19 mouse cellular contexts compared by ENCODE assay signal in genomic region chr6:112684065-112684464, GRCm38 (mm10). TPM values are rescaled to one million over a fixed set of nuclear protein-coding genes. Genes with fewer than 3 reads are reported as not detected.
DNase-seq lines count a peak whose midpoint lies in the region; ATAC-seq and TF ChIP-seq lines count a peak whose summit lies in the region.
"Had no signal": no experiment of that assay in that cellular context is flagged by ENCODE, and none has a peak within 500 bp of the region (broad histone marks: within the 10 kb centered on the region; RNA-seq: fewer than 3 reads in every experiment).

No protein-coding gene starts in this region.

- no peaks in the 10 kb centered on the region for H3K9me3 ChIP-seq in ES-E14 (ENCODE audit: control insufficient read depth, insufficient read depth, low read depth, low read length)
- no peaks in the 10 kb centered on the region for H3K9me3 ChIP-seq in liver, embryonic 11.5 days (ENCODE audit: control insufficient read depth, low read length)
- no peaks in the 10 kb centered on the region for H3K9me3 ChIP-seq in forebrain, embryonic 16.5 days (ENCODE audit: control insufficient read depth, low read length)
- H3K9me3 ChIP-seq: embryonic facial prominence, embryonic 12.5 days; limb, embryonic 12.5 days; lung, embryonic 15.5 days had no signal

- no peak overlapping the region for H3K4me3 ChIP-seq in ES-E14 (ENCODE audit: insufficient read depth in 1 of 2, low read depth in 1 of 2, low read length in 2 of 2, poor library complexity in 1 of 2, severe bottlenecking in 1 of 2)
- no peak overlapping the region for H3K4me3 ChIP-seq in liver, embryonic 11.5 days (ENCODE audit: low read depth, low read length)
- no peak overlapping the region for H3K4me3 ChIP-seq in forebrain, embryonic 16.5 days (replicated peaks; ENCODE audit: low read length)
- H3K4me3 ChIP-seq: embryonic facial prominence, embryonic 12.5 days; limb, embryonic 12.5 days; lung, embryonic 15.5 days had no signal

- H3K4me2 ChIP-seq in liver, embryonic 11.5 days, result no peak overlapping the region
- no peak overlapping the region for H3K4me2 ChIP-seq in forebrain, embryonic 16.5 days (ENCODE audit: low read length)
- H3K4me2 ChIP-seq: embryonic facial prominence, embryonic 12.5 days; limb, embryonic 12.5 days; lung, embryonic 15.5 days; midbrain, embryonic 11.5 days had no signal

- in situ Hi-C loops in ES-E14 (cut with MboI; ENCODE audit: low sequenced_read_pairs in 2 of 2, unreplicated experiment in 2 of 2), result no loop called here

- peaks cover 3 to 6% of the 10 kb centered on the region in 2 experiments; a peak in 3 of 4 replicates for H3K4me1 ChIP-seq in ES-E14 (ENCODE audit: control insufficient read depth in 2 of 2, insufficient read depth in 2 of 2, low read length in 2 of 2, poor library complexity in 1 of 2)
- 0 out of 2 replicates have a peak, but pooled peaks cover 2% of the 10 kb centered on the region for H3K4me1 ChIP-seq in liver, embryonic 11.5 days (replicated peaks; ENCODE audit: control insufficient read depth, insufficient read depth, low read length)
- no peaks in the 10 kb centered on the region for H3K4me1 ChIP-seq in forebrain, embryonic 16.5 days (replicated peaks; ENCODE audit: control insufficient read depth, insufficient read depth, low read length)
- H3K4me1 ChIP-seq: embryonic facial prominence, embryonic 12.5 days; limb, embryonic 12.5 days; lung, embryonic 15.5 days had no signal

- H3K27me3 ChIP-seq in liver, embryonic 11.5 days (replicated peaks; ENCODE audit: control insufficient read depth, insufficient read depth, low read length), result no peaks in the 10 kb centered on the region
- no peaks in the 10 kb centered on the region for H3K27me3 ChIP-seq in forebrain, embryonic 16.5 days (replicated peaks; ENCODE audit: control insufficient read depth, insufficient read depth, low read length)
- H3K27me3 ChIP-seq: embryonic facial prominence, embryonic 12.5 days; limb, embryonic 12.5 days; lung, embryonic 15.5 days had no signal

- ATAC-seq in liver, embryonic 11.5 days (replicated peaks; ENCODE audit: low FRiP score), result peak; percentile 62
- peak; percentile 37; the same call in 1 of the 2 replicates for ATAC-seq in megakaryocyte-erythroid progenitor cell, adult 5-6 weeks (replicated peaks; ENCODE audit: low FRiP score, low TSS enrichment, poor library complexity, severe bottlenecking)
- no peak for ATAC-seq in forebrain, embryonic 16.5 days
- ATAC-seq: forebrain, postnatal 0 days; hindbrain, embryonic 16.5 days; intestine, embryonic 16.5 days had no signal

- peaks cover 25% of the 10 kb centered on the region for H3K36me3 ChIP-seq in ES-E14 (ENCODE audit: control insufficient read depth, insufficient read depth, low read length, poor library complexity, severe bottlenecking)
- peaks cover 9% of the 10 kb centered on the region for H3K36me3 ChIP-seq in liver, embryonic 11.5 days (ENCODE audit: control insufficient read depth, insufficient read depth, low read length)
- no peaks in the 10 kb centered on the region for H3K36me3 ChIP-seq in forebrain, embryonic 16.5 days (ENCODE audit: control insufficient read depth, insufficient read depth)

- no peak overlapping the region; the same call in 1 of the 2 replicates for H3K9ac ChIP-seq in ES-E14 (ENCODE audit: insufficient read depth, low read depth, low read length, poor library complexity, severe bottlenecking)
- H3K9ac ChIP-seq in liver, embryonic 11.5 days (ENCODE audit: low read depth, low read length), result no peak overlapping the region
- H3K9ac ChIP-seq in forebrain, embryonic 16.5 days (replicated peaks; ENCODE audit: low read depth, low read length), result no peak overlapping the region
- H3K9ac ChIP-seq: embryonic facial prominence, embryonic 12.5 days; forebrain, postnatal 0 days; limb, embryonic 12.5 days; lung, embryonic 15.5 days had no signal

- no peak overlapping the region; the same call in 1 of the 2 replicates for H3K27ac ChIP-seq in ES-E14 (ENCODE audit: insufficient read depth, low read depth, low read length, poor library complexity, severe bottlenecking)
- no peak overlapping the region for H3K27ac ChIP-seq in liver, embryonic 11.5 days (ENCODE audit: low read depth, low read length)
- no peak overlapping the region for H3K27ac ChIP-seq in forebrain, embryonic 16.5 days (ENCODE audit: low read length)
- H3K27ac ChIP-seq: embryonic facial prominence, embryonic 12.5 days; limb, embryonic 12.5 days; lung, embryonic 15.5 days; macrophage had no signal

- 73% methylated on average over 2 of the region's 2 CpGs for WGBS in liver, embryonic 11.5 days
- 81% methylated on average over 2 of the region's 2 CpGs for WGBS in forebrain, embryonic 16.5 days

- DNase-seq in ES-E14 (ENCODE audit: low read depth, low spot score) (no peak), R1 (ENCODE audit: low read depth, low spot score) (peak; percentile 17)
- DNase-seq in liver, embryonic 11.5 days (ENCODE audit: low spot score), result no peak
- no peak for DNase-seq in gastrocnemius, postnatal 10 days
- DNase-seq in kidney, postnatal 14 days, result no peak
- DNase-seq: cerebellum, adult 8-10 months; forebrain, postnatal 0 days; heart, postnatal 36 days; right cerebral cortex, postnatal 4 days; thymus, postnatal 25 days had no signal

TF ChIP-seq in ES-E14, 5 proteins besides CTCF, POLR2A, EP300 and RAD21:
- TF ChIP-seq CHD2 (IDR thresholded peaks at IDR 0.05; ENCODE audit: low read depth, low read length) (no peak), ZC3H11A (IDR thresholded peaks at IDR 0.05; ENCODE audit: borderline replicate concordance, low read depth, low read length) (no peak), MAFK (IDR thresholded peaks at IDR 0.05; ENCODE audit: insufficient read depth, low read depth, low read length) (peak; percentile 80), ZNF384 (IDR thresholded peaks at IDR 0.05; ENCODE audit: low read depth, low read length) (no peak)

RNA-seq across cellular contexts. Expression of gene Rad18, which starts 12.4 kb away (rescaled TPM):
- 23.7 and 24.3 TPM in 2 replicates for total RNA-seq in ES-E14 (2012; rRNA removed)
- polyA plus RNA-seq in liver, embryonic 11.5 days (2014; fragmentation: Nextera tagmentation; extraction: Ambion mirVana), result 47.6 and 48.9 TPM in 2 replicates
- 36.0 and 52.4 TPM in 2 replicates for total RNA-seq in megakaryocyte-erythroid progenitor cell, adult 5-6 weeks (2014; fragmentation: Nextera tagmentation)
- total RNA-seq in megakaryocyte-erythroid progenitor cell, adult 5-6 weeks (2017), result 40.1 and 49.6 TPM in 2 replicates
- 20.0 and 20.3 TPM in 2 replicates for polyA plus RNA-seq in forebrain, embryonic 16.5 days (2015; fragmentation: Nextera tagmentation; extraction: Ambion mirVana)
- 1 to 10 TPM; 4.1 to 4.8 TPM for total RNA-seq in gastrocnemius, postnatal 10 days (2021)
